Mouse (Mus musculus): ENCODE measurements around the gene Cks2.

The Cks2 gene

DNA sequence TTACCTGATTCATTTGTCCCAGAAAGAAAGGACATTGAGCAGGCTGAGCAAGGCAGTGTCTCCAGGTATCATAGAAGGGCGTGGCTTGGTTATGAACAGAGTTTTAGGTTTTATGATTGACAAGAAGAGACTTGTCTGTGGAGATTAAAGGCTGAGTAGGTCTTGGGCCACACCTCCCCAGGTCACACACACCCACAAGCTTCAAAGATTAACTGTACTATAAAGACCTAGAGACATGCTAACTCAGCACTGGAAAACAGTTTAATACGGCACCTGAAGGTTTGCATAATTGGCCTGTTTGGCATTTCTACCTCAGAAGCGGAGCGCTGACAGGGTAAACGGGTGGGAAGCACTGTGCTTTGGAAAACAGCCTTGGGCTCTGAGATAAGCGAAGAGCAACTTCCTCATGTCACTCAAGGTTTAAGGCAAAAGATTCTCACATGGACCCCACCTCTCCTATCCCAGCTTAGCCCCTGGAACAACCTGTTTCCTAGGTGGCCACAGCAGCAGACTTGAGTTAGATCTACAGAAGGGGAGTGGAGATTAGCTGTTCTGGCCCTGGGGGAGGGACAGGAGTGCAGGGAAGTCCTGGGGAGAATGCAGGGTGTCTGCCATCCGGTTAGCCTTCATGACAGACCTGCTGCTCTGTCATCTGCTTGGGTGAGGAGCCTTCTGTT, 40.4 kb downstream of the Cks2 start:
- no peak for DNase-seq

DNA sequence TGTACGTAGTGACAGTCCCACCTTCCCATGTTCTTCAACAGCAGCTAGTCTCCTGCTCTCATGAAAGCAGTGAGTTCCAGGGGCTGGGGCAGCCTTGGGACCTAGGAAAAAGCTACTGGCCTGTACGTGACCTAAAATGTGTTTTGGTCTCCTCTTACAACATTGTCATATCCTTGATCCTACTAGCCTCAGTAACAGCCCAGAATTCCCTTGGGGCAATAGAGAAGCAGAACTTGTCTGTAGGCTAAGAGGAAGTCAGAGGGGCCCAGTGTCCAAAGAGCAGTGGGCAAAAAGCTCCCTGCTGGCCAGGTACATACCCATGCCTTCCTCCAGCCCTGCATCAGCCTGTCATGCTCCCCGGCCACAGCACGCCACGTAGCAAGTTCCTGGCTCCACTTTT, 41.9 kb downstream of the Cks2 start:
- no peak for DNase-seq

DNA sequence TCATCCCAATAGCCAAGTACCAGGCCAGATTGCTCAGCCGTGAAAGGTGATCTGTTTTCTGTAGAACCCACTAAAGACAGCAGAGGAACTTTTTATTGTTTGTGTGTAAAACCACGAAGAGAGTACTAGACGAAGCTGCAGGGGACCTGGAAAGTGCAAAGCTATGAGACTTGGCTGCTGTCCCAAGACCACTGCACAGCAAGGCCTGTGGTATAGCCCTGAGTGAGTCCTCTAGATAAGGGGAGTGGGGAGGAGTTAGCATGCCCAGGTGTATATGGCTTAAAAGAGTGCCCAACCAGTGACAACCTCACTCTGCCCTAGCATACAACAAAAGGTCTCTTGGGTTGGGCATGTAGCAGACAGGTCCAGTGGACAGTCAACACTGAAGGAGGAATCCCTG, 43.7 kb downstream of the Cks2 start:
- no peak for DNase-seq

DNA sequence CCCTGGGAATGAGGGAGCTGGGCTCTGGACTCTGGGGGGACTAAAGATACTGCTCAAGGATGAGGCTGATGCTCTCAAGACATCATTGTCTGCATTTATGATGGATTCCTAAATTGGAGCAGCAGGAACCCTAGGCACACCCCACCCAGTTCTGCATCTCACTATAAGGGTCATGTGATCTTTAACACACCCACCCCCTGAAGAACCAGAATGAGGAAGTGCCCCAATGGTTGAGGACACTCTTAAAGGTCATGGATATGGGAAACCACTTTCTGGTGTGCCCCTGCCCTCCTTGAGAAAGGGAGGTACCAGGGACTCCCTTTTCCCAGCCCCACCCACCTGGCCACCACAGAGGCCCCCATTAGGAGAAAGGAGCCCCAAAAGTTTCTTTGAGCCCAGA, 51.4 kb downstream of the Cks2 start:
- no peak for DNase-seq

DNA sequence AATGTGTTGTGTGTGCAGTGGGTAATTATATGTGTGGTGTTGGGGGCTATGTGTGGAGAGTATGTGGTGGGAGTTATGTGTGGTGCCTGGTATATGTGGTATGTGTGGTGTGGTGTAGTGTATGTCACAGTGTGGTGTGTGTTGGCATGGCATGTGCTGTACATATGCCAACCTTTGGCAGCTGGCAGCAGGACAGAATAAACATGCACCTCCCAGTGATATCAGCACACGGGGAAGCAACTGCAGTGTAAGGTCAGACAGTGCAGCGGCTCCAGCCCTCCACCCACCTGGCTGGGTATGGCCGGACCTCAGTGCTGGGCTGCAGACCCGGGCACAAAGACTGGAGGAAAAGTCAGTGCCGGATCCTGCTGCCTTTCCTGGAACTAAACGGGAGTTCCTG, 52.4 kb downstream of the Cks2 start:
- no peak for DNase-seq

DNA sequence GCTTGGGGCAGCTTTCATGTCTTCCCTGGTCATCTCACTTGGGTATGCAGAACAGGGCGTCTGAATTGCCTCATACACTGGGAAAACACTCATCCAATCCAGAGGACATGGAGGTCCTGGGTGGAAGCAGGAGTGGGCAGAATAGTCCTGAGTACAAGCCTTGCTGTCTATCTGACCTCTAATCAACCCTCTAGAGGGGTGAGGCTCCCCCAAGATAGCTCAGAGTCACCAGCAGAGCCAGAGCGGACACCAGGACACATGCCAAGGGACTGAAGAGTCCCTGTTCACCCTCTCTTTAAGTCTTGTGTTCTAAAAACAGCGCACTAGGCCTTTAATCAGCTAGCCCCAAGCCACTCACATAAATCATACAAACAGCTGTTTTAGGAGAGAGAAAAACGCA, 52.9 kb downstream of the Cks2 start:
- no peak for DNase-seq

DNA sequence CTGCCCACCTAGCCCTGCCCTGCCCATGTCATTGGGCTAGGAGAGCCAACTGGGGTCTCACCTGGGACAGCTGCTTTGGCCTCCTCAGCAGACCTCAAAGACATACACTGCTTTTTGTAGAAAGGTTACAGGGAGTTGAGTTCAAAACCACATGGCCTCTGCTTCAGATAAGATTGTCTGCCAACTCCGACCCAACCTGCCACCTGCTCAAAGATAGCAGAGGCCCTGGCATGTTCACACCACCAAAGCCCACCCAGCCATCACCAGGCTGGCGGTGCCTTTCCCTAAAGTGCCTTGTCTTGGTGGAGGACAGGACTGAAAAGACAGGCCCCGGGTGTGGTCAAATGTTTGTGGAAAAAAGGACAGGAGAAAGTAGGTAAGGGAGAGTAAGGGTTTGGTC, 53.3 kb downstream of the Cks2 start:
- no peak for DNase-seq
